ENCODE assay signal across 12 mouse cellular contexts in the genomic region with DNA sequence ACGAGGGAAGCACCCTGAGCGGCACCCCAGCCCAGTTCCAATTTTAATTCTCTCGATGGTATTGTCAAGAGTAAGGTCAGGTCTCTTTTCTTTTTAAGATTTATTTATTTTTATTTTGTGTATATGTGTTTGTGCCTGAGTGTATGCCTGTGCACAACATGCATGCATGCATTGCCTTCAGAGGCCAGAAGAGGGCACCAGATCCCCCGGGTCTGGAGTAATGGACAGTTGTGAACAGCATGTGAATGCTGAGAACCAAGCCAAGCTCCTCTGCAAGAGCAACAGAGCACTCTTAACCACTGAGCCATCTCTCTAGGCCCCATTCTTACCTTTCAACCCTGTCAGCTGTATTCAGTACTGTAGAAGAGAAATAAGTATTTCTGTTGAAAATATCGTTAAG. TPM values are rescaled to one million over a fixed set of nuclear protein-coding genes. Genes with fewer than 3 reads are reported as not detected.
DNase-seq lines count a peak whose midpoint lies in the region; ATAC-seq and TF ChIP-seq lines count a peak whose summit lies in the region.
"Had no signal": no experiment of that assay in that cellular context is flagged by ENCODE, and none has a peak within 500 bp of the region (broad histone marks: within the 10 kb centered on the region; RNA-seq: fewer than 3 reads in every experiment).

No protein-coding gene starts in this region.

- H3K27me3 ChIP-seq in cerebellum, adult 2 months (ENCODE audit: control insufficient read depth, insufficient read depth, low read length): no peaks in the 10 kb centered on the region
- no peaks in the 10 kb centered on the region for H3K27me3 ChIP-seq in liver, embryonic 11.5 days (replicated peaks; ENCODE audit: control insufficient read depth, insufficient read depth, low read length)
- H3K27me3 ChIP-seq: heart, embryonic 15.5 days had no signal

- TF ChIP-seq CTCF in cerebellum, adult 2 months (IDR thresholded peaks at IDR 0.05; ENCODE audit: borderline replicate concordance, insufficient read depth, low read depth, low read length): peak; percentile 29; the same call in 1 of the 2 replicates

- no peak overlapping the region for H3K4me3 ChIP-seq in cerebellum, adult 2 months (replicated peaks; ENCODE audit: insufficient read depth, low read depth, low read length)
- no peak overlapping the region for H3K4me3 ChIP-seq in liver, embryonic 11.5 days (ENCODE audit: low read depth, low read length)
- H3K4me3 ChIP-seq: erythroblast, embryonic 14.5 days; heart, embryonic 15.5 days had no signal

- no peak for DNase-seq in cerebellum, adult 2 months
- no peak for DNase-seq in cerebellum, adult 9-10 months
- DNase-seq in liver (peak; percentile 48), ES-CJ7 (ENCODE audit: low read depth, low spot score) (peak; percentile 69)
- DNase-seq in liver, embryonic 11.5 days (ENCODE audit: low spot score): no peak
- peak; percentile 63 for DNase-seq in induced T-regulatory cell, adult 2 months (ENCODE audit: low read depth)
- no peak for DNase-seq in urinary bladder, postnatal 36 days (ENCODE audit: low spot score in 2 of 2)
- no peak for DNase-seq in thymus, adult 18-20 months
- DNase-seq: layer of hippocampus, postnatal 36 days; right cerebral cortex, adult 18-20 months had no signal

- H3K4me2 ChIP-seq in liver, embryonic 11.5 days: no peak overlapping the region
- H3K4me2 ChIP-seq: heart, embryonic 15.5 days had no signal

- no peaks in the 10 kb centered on the region; the same call in 1 of the 2 replicates for H3K9me3 ChIP-seq in liver, embryonic 11.5 days (ENCODE audit: control insufficient read depth, low read length)

- 87% methylated on average over 5 of the region's 5 CpGs for WGBS in cerebellum, adult 2 months
- WGBS in liver, embryonic 11.5 days: 84% methylated on average over 5 of the region's 5 CpGs

- no peaks in the 10 kb centered on the region for H3K36me3 ChIP-seq in liver, embryonic 11.5 days (ENCODE audit: control insufficient read depth, insufficient read depth, low read length)
- H3K36me3 ChIP-seq: heart, embryonic 15.5 days had no signal

- ATAC-seq in liver, embryonic 11.5 days (replicated peaks; ENCODE audit: low FRiP score): no peak

- peaks cover 24% of the 10 kb centered on the region for H3K4me1 ChIP-seq in cerebellum, adult 2 months (ENCODE audit: control insufficient read depth, insufficient read depth, low read length)
- no peaks in the 10 kb centered on the region for H3K4me1 ChIP-seq in liver, embryonic 11.5 days (replicated peaks; ENCODE audit: control insufficient read depth, insufficient read depth, low read length)

- no peak overlapping the region for H3K9ac ChIP-seq in liver, embryonic 11.5 days (ENCODE audit: low read depth, low read length)
- H3K9ac ChIP-seq: heart, embryonic 15.5 days had no signal

- TF ChIP-seq POLR2A in cerebellum, adult 2 months (IDR thresholded peaks at IDR 0.05; ENCODE audit: borderline replicate concordance, insufficient read depth, low read length): no peak

- H3K27ac ChIP-seq in cerebellum, adult 2 months (ENCODE audit: insufficient read depth, low read length): no peak overlapping the region
- H3K27ac ChIP-seq in liver, embryonic 11.5 days (ENCODE audit: low read depth, low read length): no peak overlapping the region
- H3K27ac ChIP-seq: heart, embryonic 15.5 days had no signal

RNA-seq across cellular contexts. Expression of a gene that starts 42.4 kb away (rescaled TPM):
- polyA plus RNA-seq in cerebellum, adult 2 months (2012; rRNA removed): 22.3 and 23.9 TPM in 2 replicates
- polyA plus RNA-seq in liver, embryonic 11.5 days (2014; fragmentation: Nextera tagmentation; extraction: Ambion mirVana): 34.3 and 37.8 TPM in 2 replicates

Comparison
In these comparisons a context has a peak if more than half of its experiments do, and no peak if none do; other contexts are left out.
1. DNase-seq: peak in liver (single experiment), ES-CJ7 (single experiment) and induced T-regulatory cell, adult 2 months (single experiment); none in cerebellum, adult 2 months (0 of 2), cerebellum, adult 9-10 months (single experiment), liver, embryonic 11.5 days (single experiment), urinary bladder, postnatal 36 days (0 of 2) and thymus, adult 18-20 months (0 of 2).